Mouse (Mus musculus) adrenal gland (tissue): ENCODE data around the gene Cyp4a10.
"Not testable (repeated sequence)": the region's sequence is repeated elsewhere in the genome, so short reads cannot be mapped to it uniquely, and the experiment has no call there.

Source experiments
- intact Hi-C: fragments of 180-260 bp; cut with DNase I; formaldehyde crosslinking; loops from one replicate; pipeline ENCODE4 v1.15.1; 2025
- long read RNA-seq, 2 experiments: library from polyadenylated mRNA; unstranded; transcript quantifications; one replicate each; pipeline ENCODE4 v2.0.0; 2020; ENCODE audit warnings: borderline replicate concordance in 1 of 2; ENCODE audit not compliant: insufficient replicate concordance in 1 of 2

The Cyp4a10 gene
- long read RNA-seq, experiment 1: 0 reads
- long read RNA-seq, experiment 2: 0 reads

GRCm38 (mm10) chr4:115518000-115518399, at the start of gene Cyp4a10:
Gene Cyp4a10 (plus strand): TSS chr4:115518264.
- intact Hi-C loops: not testable (repeated sequence)

DNA sequence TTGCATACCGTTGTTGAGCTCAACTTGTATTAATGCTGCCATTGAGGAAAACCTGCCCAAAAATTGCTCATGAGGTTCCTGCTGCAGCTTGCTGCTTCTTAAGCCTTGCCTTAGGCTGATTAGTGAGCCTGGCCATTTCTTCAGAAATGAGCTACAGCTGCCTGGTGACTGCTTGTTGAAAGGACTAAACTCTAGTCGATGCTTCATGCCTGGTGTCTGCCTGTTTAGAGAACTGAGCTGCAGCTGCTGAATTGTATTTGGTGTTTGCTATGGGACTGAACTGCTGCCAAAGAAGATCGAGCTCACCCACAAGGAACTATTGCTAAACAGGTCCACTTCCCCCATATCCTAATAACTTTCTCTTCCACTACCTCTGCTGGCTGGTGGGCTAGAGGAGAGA, 44.5 kb upstream of the Cyp4a10 start:
- intact Hi-C loops: not testable (repeated sequence)

- intact Hi-C loops: loop anchor here (1.0 kb wide), 1 partner anchor 235 kb away; no protein-coding TSS in a partner anchor
These were observed 42.0 kb upstream of the Cyp4a10 start for GRCm38 (mm10) chr4:115476051-115476450.

DNA sequence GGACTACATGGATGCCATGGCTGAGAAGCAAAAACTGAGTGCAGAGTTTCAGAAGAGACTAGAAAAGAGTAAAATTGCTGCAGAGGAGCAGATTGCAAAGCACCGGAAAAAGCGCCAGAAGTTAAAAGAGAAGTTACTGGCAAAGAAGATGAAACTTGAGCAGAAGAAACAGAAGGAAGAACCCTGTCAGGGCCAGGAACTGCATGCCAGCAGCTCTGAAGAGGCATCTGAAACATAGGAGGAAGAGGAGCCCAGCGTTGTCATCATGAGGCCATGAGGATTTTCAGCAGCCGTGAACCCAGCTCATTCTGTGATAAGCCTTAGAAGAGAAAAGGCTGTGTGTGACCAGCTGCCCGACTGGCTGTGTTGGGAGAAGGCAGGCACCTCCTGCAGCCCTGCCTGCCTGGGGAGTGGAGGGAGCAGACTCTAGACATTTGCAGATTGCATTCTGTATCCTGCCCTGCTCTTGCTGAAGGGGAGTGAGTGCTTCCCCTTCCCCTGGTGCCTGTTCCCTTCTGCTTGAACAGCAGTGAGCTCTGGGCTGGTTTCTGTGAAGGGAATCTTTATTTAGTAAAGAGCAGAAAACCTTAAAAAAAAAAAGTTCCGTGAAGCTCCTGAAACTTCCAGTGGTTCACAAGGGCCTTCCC, 36.9 kb upstream of the Cyp4a10 start:
- intact Hi-C loops: no loop called here

DNA sequence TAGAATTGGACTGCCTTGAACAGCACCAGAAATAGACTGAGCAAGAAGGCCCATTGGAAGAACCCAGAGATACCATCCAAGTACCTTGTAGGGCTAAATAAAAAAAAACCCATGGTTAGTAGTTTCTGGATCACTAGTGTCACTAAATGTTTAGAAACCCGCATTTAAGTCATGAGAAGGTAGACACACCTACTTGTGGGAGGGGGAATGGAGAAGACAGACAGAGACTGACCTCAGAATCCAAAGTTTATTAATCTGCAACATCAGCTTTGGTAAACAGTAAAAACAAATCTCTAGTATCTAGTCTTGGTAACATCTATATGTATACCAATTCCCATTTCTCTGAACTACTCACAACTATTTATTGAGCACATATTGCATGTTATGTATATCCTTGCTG, 22.1 kb upstream of the Cyp4a10 start, which contains the start of gene Cyp4a14:
Gene Cyp4a14 (minus strand): TSS at position 142 of the 400 bp plus-strand sequence.
- intact Hi-C loops: no loop called here

GRCm38 (mm10) chr4:115497466-115497865, 20.6 kb upstream of the Cyp4a10 start:
- intact Hi-C loops: no loop called here

- intact Hi-C loops: not testable (repeated sequence)
These were observed 4.1 kb upstream of the Cyp4a10 start for GRCm38 (mm10) chr4:115513964-115514363.

DNA sequence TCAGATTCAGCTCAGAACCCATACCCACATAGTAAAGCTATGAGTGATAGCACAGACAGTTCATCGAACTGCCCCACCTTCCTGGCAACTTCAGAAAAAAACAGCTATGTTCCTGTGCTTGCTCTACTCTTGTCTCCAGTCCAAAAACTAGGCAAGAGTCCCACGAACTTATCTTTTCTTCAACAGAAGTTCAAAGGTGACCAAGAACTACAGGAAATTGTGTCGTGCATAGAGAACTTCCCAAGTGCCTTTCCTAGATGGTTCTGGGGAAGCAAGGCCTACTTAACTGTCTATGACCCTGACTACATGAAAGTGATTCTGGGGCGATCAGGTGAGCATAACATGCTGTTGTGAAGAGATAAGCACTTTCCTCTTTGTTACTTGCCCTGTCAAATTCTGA, 1.4 kb downstream of the Cyp4a10 start:
- intact Hi-C loops: no loop called here

- intact Hi-C loops: no loop called here
These were observed 3.7 kb downstream of the Cyp4a10 start for GRCm38 (mm10) chr4:115521766-115522165.

DNA sequence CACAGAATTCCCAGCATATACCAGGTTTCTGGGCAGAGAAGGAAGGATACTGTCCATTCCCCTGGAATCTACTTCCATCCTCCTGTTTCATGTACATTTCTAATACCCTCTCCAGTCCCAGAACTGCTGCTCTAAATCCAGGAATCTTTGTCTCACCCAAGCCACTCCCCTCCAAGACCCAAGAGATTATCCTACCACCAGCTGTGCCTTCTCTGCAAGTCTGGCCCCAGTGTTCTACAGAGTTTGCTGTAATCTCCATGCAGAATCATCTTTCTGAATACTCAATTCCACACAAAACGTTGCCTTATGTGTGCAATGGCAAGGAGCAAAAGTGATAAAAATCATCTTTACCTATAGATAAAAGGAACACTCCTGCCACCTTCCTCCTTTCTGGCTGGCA, 27.0 kb downstream of the Cyp4a10 start:
- intact Hi-C loops: no loop called here

DNA sequence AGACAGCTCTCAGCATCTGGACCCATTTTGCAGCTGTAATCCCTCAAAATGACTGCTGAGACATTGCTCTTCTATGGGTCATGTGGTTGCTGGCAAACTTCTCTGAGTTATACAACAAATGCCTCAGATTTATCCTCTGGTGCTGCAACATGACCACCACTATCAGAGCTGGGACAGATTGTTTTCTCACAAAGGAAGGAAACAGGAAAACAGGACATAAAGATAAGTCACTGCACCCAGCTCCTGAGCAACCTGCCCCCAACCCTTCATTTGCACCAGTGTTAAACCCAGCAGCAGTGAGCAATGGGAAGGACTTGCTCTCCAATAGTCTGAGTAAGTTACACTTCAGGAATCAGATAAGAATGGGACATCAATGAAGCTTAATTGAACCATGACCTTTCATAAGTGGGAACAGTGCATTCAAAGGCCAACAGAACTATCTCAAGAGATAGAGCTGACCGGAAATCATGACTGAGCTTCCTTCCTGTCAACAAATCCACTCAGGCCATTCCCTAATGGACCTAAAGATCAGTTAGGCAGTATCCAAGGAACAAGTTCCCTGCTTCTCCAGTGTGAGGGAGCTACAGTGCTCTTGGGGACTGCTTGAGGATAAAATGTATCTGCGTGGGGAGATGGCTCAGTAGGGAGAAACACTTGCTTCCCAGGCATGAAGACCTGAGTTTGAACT, 28.2 kb downstream of the Cyp4a10 start:
- intact Hi-C loops: no loop called here

GRCm38 (mm10) chr4:115552726-115553125, 34.7 kb downstream of the Cyp4a10 start:
- intact Hi-C loops: no loop called here

- intact Hi-C loops: no loop called here
These were observed 37.4 kb downstream of the Cyp4a10 start for GRCm38 (mm10) chr4:115555513-115555912.

DNA sequence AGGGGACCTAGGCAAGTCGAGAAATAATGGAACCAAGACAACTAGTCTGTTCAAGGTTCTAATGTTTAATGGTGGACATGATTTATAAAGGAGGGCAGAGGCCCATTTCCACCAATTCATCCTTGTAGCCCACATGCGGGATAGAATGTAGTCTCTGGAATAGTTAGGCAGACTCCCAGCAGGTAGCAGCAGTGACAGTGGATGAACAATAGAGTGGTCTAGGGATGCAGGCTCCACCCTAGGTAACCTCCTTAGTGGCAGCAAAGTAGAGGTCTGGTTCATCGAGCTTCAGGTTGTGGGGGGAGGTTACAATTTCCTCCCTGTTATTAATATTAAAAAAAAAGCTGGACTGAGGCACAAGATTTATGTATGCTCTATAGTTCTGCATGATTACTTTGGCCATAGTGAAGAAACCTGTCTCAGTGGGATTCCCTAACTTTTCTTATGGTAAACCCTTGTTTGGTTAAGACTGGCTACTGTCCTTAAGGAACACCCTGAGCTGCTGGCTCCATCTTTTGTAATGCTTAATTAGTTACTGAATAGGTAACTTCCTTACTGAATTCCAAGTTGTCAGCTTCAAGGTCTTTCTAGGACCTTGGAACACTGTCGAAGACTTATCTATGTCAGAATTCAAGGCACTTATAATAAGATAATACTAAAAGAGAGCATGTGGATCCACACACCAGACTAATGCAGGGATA, 39.9 kb downstream of the Cyp4a10 start:
- intact Hi-C loops: no loop called here

DNA sequence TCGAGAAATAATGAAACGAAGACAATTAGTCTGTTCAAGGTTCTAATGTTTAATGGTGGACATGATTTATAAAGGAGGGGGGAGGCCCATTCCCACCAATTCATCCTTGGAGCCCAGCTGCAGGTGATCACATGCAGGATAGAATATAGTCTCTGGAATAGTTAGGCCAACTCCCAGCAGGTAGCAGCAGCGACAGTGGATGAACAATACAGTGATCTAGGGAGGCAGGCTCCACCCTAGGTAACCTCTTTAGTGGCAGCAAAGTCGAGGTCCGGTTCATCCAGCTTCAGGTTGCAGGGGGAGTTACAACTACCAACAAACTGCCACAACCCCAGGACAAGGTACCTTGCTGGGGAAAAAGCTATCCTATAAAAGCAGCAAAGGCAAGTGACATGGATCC, 43.2 kb downstream of the Cyp4a10 start:
- intact Hi-C loops: not testable (repeated sequence)

DNA sequence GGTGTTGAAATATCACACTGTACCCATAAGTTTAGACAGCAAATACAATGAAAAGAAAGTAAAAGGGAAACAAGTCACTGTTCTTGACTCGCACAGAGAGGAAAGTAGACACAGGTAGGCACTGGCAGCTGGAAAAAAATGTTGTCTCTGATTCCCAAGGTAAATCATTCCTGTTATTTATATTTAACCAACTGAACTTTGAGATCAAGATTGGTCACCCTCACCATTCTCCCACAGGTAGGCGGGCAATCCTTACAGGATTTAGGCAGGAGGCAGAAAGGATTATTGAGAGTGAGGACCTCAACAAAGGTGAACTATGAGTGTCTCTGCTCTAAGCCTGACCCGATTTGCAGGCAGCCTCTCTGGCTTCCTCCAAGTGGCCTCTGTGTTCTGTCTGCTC, 45.3 kb downstream of the Cyp4a10 start, which contains the start of gene Cyp4a31:
Gene Cyp4a31 (plus strand): TSS at position 249 of the 400 bp plus-strand sequence.
- intact Hi-C loops: no loop called here

GRCm38 (mm10) chr4:115564469-115565225, 46.6 kb downstream of the Cyp4a10 start:
- intact Hi-C loops: not testable (repeated sequence)

GRCm38 (mm10) chr4:115575255-115575654, 57.2 kb downstream of the Cyp4a10 start:
- intact Hi-C loops: no loop called here

DNA sequence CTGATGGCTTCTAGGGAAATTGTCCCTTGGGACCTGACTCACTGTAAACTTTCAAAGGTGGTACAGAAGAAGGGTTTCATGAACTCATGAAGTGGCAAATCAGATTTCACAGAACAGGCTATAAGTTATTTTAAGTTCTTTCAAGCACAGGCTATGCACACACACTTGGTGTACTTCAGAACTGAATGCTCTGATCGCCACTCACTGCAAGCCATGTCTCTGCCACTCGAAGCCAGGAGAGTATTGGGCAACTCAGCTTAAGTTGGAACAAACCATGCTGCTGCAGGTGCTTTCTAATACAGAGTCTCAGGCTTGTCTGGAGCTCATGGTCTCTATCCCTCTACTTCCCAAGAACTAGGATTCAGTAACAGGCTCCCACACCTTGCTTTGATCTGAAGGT, 57.7 kb downstream of the Cyp4a10 start:
- intact Hi-C loops: no loop called here

DNA sequence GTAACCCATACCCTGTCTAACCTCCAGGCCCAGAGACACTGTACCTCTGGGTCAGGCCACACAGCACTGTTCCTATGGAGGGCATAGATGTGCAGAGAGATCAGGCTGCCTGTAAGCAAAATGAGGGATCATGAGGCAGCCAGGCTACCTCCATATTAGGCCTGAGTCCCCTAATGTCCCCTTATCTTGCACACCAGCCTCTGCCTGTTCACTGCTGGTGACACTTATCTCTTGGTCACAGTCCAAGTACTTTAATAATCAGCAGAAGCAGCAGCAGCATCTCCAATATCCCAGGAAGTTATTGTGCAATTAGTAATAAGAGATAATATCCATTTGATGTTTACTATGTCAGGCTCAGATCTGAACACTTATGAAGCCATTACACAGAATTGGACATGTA, 65.0 kb downstream of the Cyp4a10 start:
- intact Hi-C loops: no loop called here
